23 mouse cellular contexts compared by ENCODE assay signal in the genomic region with DNA sequence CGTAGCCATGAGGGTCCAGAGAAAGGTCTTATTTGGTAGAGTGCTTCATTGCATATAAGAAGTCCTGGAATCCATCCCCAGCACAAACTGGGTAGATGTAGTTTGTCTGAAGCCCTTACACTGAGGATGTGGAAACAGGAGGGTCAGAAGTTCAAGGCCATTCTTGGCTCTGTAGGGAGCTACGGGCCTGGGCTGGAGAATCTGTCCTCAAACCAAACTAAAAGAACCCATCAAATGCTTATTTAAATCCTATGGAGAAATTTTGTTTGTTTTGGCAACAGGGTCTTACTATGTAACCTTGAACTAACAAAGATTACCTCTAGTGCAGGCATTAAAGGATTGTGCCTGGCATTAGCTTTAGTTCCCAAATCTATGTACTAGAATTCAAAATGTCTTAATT. TPM values are rescaled to one million over a fixed set of nuclear protein-coding genes. Genes with fewer than 3 reads are reported as not detected.
A peak's percentile ranks its signal among the peaks of the same experiment; 100 is the strongest.
DNase-seq lines count a peak whose midpoint lies in the region; ATAC-seq lines count a peak whose summit lies in the region.
"Had no signal": no experiment of that assay in that cellular context is flagged by ENCODE, and none has a peak within 500 bp of the region (broad histone marks: within the 10 kb centered on the region; RNA-seq: fewer than 3 reads in every experiment).

No protein-coding gene starts in this region.

- DNase-seq in adrenal gland, postnatal 14 days = peak; percentile 22
- no peak for DNase-seq in adrenal gland, postnatal 4 days (ENCODE audit: low spot score in 2 of 2)
- DNase-seq in CD4-positive, CD25-positive, alpha-beta regulatory T cell, adult 2 months (ENCODE audit: low read depth, low spot score) = peak; percentile 18
- no peak for DNase-seq in lung, adult 18-20 months
- DNase-seq in embryo, embryonic 10.5 days (ENCODE audit: low spot score) = no peak
- DNase-seq in thymus, postnatal 36 days = no peak
- DNase-seq: cerebellum, adult 9-10 months; embryo, embryonic 11 days; forebrain, postnatal 0 days; kidney, adult 9 months; kidney, postnatal 4 days; layer of hippocampus, adult 9-11 months; left cerebral cortex, postnatal 4 days; liver; thymus, postnatal 4 days had no signal

- H3K4me3 ChIP-seq in megakaryocyte, embryonic 14.5 days (replicated peaks) = peak overlapping the region; percentile 44
- H3K4me3 ChIP-seq: heart, embryonic 13.5 days; hindbrain, embryonic 13.5 days; intestine, embryonic 15.5 days; left cerebral cortex, adult 2 months; lung, embryonic 15.5 days; neural tube, embryonic 13.5 days had no signal

- peaks cover 44% of the 10 kb centered on the region for H3K36me3 ChIP-seq in megakaryocyte, embryonic 14.5 days (replicated peaks; ENCODE audit: low read length)
- H3K36me3 ChIP-seq: intestine, embryonic 15.5 days had no signal

- H3K9me3 ChIP-seq in megakaryocyte, embryonic 14.5 days = no peaks in the 10 kb centered on the region
- H3K9me3 ChIP-seq: heart, embryonic 13.5 days; hindbrain, embryonic 13.5 days; intestine, embryonic 15.5 days; lung, embryonic 15.5 days; neural tube, embryonic 13.5 days had no signal

- H3K27me3 ChIP-seq in megakaryocyte, embryonic 14.5 days (replicated peaks) = no peaks in the 10 kb centered on the region
- H3K27me3 ChIP-seq: heart, embryonic 13.5 days; hindbrain, embryonic 13.5 days; intestine, embryonic 15.5 days; lung, embryonic 15.5 days; neural tube, embryonic 13.5 days had no signal

- H3K4me1 ChIP-seq in megakaryocyte, embryonic 14.5 days = peaks cover 41% of the 10 kb centered on the region
- H3K4me1 ChIP-seq: hindbrain, embryonic 13.5 days; intestine, embryonic 15.5 days; lung, embryonic 15.5 days; neural tube, embryonic 13.5 days had no signal

- peak; percentile 9 for ATAC-seq in activated CD4-positive, CD25-positive, alpha-beta regulatory T cell, adult 4 months
- ATAC-seq: forebrain, postnatal 0 days; intestine, embryonic 15.5 days had no signal

RNA-seq across cellular contexts. Expression of gene Asxl2, which starts 14.3 kb away (rescaled TPM):
- 34.7 and 38.2 TPM in 2 replicates for total RNA-seq in adrenal gland, postnatal 14 days (2021)
- 10 to 100 TPM; 42.7 to 43.1 TPM for total RNA-seq in adrenal gland, postnatal 4 days (2021)
- polyA plus RNA-seq in activated CD4-positive, CD25-positive, alpha-beta regulatory T cell, adult 4 months (2017; shearing (Covaris generic)) = 10 to 100 TPM; 41.4 to 45.4 TPM
- polyA plus RNA-seq in megakaryocyte, embryonic 14.5 days (2012; ENCODE audit: insufficient read depth, low replicate concordance) = 1.8 and 4.3 TPM in 2 replicates

Comparison
In these comparisons a context has a peak if more than half of its experiments do, and no peak if none do; other contexts are left out.
1. DNase-seq: peak in adrenal gland, postnatal 14 days (single experiment) and CD4-positive, CD25-positive, alpha-beta regulatory T cell, adult 2 months (single experiment); none in adrenal gland, postnatal 4 days (0 of 2), lung, adult 18-20 months (0 of 2), embryo, embryonic 10.5 days (single experiment) and thymus, postnatal 36 days (0 of 2).